Mouse (Mus musculus) layer of hippocampus, adult 9-10 months (tissue): Measurements from ENCODE around the gene Snapin.

ENCODE experiments used
- DNase-seq: peaks from one replicate; pipeline ENCODE4 v3.0.0; 2022; ENCODE audit warnings: low spot score

Gene Snapin

DNA sequence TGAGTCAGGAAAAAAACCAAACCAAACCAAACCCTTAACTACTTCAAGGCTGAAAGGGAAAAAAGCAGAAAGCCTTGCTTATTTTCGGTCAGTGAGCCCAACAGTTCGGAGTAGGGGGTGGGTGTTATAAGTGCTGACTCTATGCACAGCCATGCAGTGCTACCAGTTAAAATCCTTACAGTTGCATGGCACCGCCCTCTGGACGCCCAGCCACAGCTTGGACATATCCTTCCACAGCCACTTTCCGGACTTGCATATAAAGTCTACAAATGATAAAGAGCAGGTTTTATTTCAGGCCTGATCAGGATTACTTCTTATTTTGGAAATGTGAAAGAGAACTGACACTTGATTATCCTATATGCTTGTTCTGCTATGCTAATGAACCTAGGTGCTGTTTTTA lies 14.4 kb upstream of the Snapin start:
- no peak for DNase-seq

GRCm38 (mm10) chr3:90503444-90503843 lies 12.6 kb upstream of the Snapin start:
- no peak for DNase-seq

GRCm38 (mm10) chr3:90497597-90497996 lies 6.8 kb upstream of the Snapin start:
- DNase-seq: no peak

- no peak for DNase-seq
Observed at GRCm38 (mm10) chr3:90495850-90496525, 5.2 kb upstream of the Snapin start.

DNA sequence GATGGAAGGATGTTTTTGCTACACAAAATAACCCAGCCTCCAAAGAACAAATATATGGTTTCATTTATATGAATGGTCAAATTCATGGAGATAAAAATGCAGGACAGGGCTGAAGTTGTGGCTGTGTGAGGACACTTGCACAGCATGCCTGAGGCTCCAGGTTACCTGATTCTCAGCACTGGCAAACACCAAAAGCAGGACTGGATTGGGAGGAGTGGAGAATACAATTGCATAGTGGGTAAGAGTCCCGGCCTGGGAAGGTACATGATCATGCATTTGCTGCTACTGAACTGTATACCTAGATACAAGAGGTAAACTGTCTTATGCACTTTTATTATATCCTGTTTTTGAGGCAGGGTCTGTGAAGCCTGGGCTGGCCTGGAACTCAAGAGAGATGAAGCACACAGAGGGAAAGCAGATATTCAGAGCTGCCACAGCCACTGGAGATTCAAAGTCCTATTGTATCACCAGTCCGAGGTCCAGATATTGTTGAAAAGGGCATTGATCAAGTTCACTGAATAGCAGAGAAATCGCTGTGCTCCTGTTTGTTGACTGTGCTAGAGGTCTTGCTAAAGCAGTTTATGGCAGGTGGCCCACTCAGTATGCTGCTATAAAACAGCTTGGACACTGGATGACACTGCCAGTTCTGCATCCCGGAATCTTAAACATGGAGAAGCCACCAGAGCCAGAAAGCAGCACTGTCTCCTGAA lies 3.2 kb upstream of the Snapin start:
- no peak for DNase-seq

- no peak for DNase-seq
Observed at GRCm38 (mm10) chr3:90491350-90491749, 517 bp upstream of the Snapin start.

DNA sequence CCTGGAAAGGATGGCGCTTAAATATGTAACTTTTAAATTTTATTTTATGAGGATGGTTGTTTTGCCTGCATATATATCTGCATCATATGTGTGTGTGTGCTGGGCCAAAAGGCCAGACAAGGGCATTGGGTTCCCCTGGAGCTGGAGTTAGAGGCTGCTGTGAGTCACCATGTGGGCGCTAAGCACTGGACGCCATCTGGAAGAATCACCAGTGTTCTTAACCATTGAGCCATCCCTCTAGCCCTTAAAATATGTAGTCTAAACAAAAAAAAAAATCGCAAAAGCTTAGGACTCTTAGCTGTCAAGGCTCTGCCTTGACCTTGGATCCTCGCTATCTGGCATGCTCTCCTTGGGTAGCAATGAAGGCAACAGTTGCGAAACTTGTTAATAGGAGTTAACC lies 2.3 kb downstream of the Snapin start:
- no peak for DNase-seq

- DNase-seq: no peak
Observed at GRCm38 (mm10) chr3:90486998-90487397, 3.8 kb downstream of the Snapin start.

GRCm38 (mm10) chr3:90475831-90476611 lies 14.8 kb downstream of the Snapin start, which contains the start of gene Ilf2:
Gene Ilf2 (plus strand): TSS chr3:90476126.
- DNase-seq: peak; percentile 92

- DNase-seq: no peak
Observed at GRCm38 (mm10) chr3:90475151-90475830, 15.5 kb downstream of the Snapin start.

- DNase-seq: no peak
Observed at GRCm38 (mm10) chr3:90472213-90472612, 18.6 kb downstream of the Snapin start.

GRCm38 (mm10) chr3:90467618-90468300 lies 23.1 kb downstream of the Snapin start:
- no peak for DNase-seq

- DNase-seq: no peak
Observed at GRCm38 (mm10) chr3:90466311-90466766, 24.5 kb downstream of the Snapin start.

DNA sequence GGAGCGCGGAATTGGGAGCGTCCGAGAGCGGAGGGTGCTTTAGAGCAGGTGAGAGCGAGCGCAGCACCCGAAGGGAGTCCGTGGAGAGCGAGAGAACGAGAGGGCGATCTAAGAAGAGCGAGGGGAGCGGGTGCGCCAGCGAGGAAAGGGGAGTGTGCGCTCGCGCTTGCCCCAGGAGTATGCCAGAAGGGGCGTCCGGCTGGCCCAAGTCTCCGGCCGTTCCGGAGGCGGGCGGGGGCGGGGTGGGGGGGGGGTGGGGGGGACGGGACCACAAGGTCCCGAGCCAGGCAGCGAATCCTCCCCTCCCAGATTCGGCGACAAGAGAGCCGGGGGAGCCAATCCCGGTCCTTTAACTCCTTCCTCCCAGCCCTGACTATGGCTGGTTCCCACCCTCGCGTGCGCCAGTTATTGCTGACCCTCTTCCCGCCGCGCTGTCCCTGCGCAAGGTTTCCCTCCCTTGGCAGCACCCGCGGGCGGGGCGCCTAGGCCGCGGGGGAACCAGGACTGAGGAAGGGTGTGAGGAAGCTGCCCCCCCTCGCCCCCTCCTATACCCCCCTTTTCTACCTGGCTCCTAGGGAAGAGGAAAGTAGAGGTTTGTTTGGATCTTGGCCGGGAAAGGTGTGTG lies 25.0 kb downstream of the Snapin start, which contains the start of gene Npr1:
Gene Npr1 (minus strand): TSS at position 181 of the 625 bp plus-strand sequence.
- no peak for DNase-seq

DNA sequence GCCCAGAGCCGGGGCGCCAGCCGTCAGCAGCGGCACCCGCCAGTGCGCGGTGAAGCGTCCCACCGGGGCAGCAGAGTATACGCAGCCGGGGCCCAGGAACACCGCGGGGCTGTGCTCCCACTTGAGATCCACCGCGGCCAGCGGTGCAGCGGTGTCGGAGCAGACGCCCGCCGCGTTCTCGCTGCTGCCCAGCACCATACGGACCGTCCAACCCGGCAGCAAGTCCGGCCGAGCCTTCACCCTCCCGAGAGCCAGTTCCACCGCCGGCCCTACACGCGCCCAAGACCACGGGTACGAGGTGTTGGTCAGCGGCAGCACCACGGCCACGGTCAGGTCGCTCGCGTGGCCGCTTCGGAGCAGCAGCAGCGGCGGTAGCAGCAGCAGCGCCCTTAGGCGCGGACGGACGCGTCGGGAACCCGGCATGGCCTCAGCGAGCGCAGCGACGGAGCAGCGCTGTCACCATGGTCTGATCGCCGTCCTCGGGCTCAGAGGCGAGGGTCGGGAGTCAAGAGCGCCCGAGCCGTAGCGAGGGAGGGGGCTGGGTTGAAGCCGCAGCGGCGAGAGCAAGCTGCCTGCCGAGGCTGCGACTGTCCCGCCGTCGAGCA lies 25.6 kb downstream of the Snapin start:
- DNase-seq: no peak

GRCm38 (mm10) chr3:90464552-90465080 lies 26.2 kb downstream of the Snapin start:
- no peak for DNase-seq

DNA sequence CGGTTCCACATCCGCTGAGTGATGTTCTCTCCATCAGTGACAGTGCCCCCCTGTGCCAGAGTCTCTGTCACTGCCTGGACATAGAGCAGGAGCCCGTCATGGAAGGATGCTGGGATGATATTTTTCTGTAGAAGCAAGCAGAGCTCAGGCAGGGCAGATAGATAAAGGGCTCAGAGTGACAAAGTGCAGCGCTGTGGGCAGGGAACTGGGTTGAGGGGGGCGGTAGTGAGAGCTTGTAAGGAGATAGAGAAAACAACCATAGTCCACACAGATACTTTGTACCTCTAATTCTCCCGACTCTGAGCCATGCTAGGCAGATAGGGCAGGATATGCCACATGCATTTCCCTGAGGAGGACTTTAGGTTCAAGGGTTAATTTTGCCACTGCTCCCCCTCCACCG lies 28.3 kb downstream of the Snapin start:
- DNase-seq: no peak

DNA sequence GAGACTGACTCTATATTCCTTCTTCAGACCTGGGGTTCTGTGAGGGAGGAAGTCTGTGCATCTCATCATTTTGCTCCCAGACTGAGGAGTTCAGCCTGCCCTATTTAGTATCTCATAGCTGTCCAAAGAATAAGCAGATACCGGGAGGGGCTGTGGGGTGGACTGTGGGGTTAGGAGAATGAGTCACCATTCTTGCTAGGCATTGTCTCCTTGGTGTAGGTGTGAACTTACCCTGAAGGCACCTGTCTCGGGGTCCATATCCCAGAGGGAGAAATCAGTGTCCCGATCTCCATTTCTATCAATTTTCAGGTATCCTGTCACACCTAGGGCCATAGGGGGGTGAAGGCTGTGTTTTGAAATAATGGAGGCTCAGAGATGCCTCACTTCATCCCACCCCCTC lies 28.9 kb downstream of the Snapin start:
- DNase-seq: no peak

DNA sequence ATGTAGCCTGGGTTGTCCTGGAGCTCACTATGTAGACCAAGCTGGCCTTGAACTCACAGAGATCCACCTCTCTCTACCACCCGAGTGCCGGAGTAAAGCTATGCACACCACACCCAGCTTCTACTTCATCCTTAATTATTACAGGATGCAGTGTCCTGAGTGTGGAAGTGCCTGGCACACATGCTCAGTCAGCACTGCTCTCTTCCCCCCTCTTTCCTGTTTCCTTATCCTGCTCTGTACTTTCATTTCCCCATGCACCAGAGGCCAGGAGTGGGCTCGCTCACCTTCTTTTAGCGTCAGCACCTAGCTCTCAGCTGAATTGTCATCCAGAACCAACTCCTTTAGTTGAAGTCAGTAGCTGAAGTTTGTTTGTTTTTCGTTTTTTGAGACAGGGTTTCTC lies 30.5 kb downstream of the Snapin start:
- DNase-seq: no peak

DNA sequence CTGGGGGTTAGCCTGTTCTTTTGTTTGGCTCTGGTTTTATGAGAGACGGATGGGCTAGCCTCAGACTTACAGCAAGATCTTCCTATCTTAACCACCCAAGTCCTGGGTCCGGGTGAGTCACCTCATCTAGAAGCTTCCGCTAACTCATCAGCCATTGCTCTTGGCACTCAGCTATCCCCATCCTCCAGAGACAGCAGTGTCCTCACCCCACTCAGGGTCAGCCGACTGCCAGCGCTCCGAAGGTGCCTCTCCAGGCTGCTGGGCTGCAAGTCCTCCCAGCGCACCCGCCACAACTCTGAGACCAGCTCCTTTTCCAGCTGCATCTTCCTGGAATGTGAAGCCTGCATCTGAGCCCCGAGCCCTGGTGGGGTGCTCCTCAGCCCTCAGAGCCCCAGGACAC lies 31.1 kb downstream of the Snapin start:
- no peak for DNase-seq
